Comparison of ENCODE assay signal across 28 mouse cellular contexts in the genomic region with DNA sequence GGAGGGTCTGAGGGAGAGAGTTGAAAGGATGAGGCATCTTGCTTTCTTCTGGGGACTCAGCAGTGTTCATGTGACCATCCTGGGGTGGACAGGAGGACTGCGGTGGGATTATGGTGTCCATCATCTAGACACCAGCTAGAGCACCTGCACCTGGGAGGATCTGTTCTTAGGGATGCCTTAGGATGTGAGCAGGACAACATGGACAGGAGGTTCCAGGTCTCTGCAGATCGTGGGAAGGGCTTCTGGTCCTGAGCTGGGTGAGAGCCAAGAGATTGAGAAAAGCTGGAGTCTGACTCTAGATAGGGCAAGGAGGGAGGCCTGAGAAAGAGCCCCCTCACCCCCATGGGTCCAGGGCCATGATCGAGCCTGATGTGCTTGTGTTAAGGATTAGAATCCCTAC. TPM values are rescaled to one million over a fixed set of nuclear protein-coding genes. Genes with fewer than 3 reads are reported as not detected.
A peak's percentile ranks its signal among the peaks of the same experiment; 100 is the strongest.
DNase-seq lines count a peak whose midpoint lies in the region; ATAC-seq and TF ChIP-seq lines count a peak whose summit lies in the region.
"Not testable (repeated sequence)": the region's sequence is repeated elsewhere in the genome, so short reads cannot be mapped to it uniquely, and the experiment has no call there.
"Had no signal": no experiment of that assay in that cellular context is flagged by ENCODE, and none has a peak within 500 bp of the region (broad histone marks: within the 10 kb centered on the region; RNA-seq: fewer than 3 reads in every experiment).

No protein-coding gene starts in this region.

- H3K4me1 ChIP-seq in embryonic facial prominence, embryonic 10.5 days; hindbrain, embryonic 12.5 days; hindbrain, postnatal 0 days (ENCODE audit: insufficient read depth, low read length); lung, embryonic 16.5 days (replicated peaks; ENCODE audit: control insufficient read depth, insufficient read depth, low read length): not testable (repeated sequence)
- peaks cover 13% of the 10 kb centered on the region for H3K4me1 ChIP-seq in midbrain, embryonic 13.5 days (replicated peaks)
- peaks cover 11% of the 10 kb centered on the region for H3K4me1 ChIP-seq in neural tube, embryonic 15.5 days
- H3K4me1 ChIP-seq in thymus, adult 2 months (replicated peaks; ENCODE audit: control insufficient read depth, insufficient read depth, low read length): peaks cover 15% of the 10 kb centered on the region

- H3K27me3 ChIP-seq in embryonic facial prominence, embryonic 10.5 days (replicated peaks; ENCODE audit: low read depth, poor library complexity, severe bottlenecking): peaks cover 53% of the 10 kb centered on the region
- peaks cover 26% of the 10 kb centered on the region for H3K27me3 ChIP-seq in hindbrain, embryonic 12.5 days
- H3K27me3 ChIP-seq in hindbrain, postnatal 0 days (ENCODE audit: insufficient read depth, low read length); thymus, adult 2 months (ENCODE audit: control insufficient read depth, insufficient read depth, low read length): not testable (repeated sequence)
- H3K27me3 ChIP-seq in lung, embryonic 16.5 days (ENCODE audit: control insufficient read depth, insufficient read depth, low read depth, low read length): peaks cover 12% of the 10 kb centered on the region; the same call in 1 of the 2 replicates
- peaks cover 29% of the 10 kb centered on the region for H3K27me3 ChIP-seq in midbrain, embryonic 13.5 days
- peaks cover 25% of the 10 kb centered on the region for H3K27me3 ChIP-seq in neural tube, embryonic 15.5 days (replicated peaks)

- H3K9ac ChIP-seq in hindbrain, embryonic 12.5 days; hindbrain, postnatal 0 days (replicated peaks; ENCODE audit: low read length); lung, embryonic 16.5 days (ENCODE audit: low read length); midbrain, embryonic 13.5 days (replicated peaks); neural tube, embryonic 15.5 days (replicated peaks): not testable (repeated sequence)

- TF ChIP-seq POLR2A in thymus, adult 2 months (IDR thresholded peaks at IDR 0.05; ENCODE audit: control insufficient read depth, extremely low read depth, insufficient read depth, low read length, poor library complexity): not testable (repeated sequence)

- TF ChIP-seq CTCF in hindbrain, postnatal 0 days (IDR thresholded peaks at IDR 0.05; ENCODE audit: low read depth); thymus, adult 2 months (IDR thresholded peaks at IDR 0.05; ENCODE audit: borderline replicate concordance, control insufficient read depth, extremely low read depth, insufficient read depth, low read length, poor library complexity): not testable (repeated sequence)

- not testable (repeated sequence) for DNase-seq in embryonic facial prominence, embryonic 10.5 days (ENCODE audit: low spot score); hindbrain, postnatal 0 days (ENCODE audit: low spot score); thymus, adult 2 months
- DNase-seq in heart, adult 11 months: peak; percentile 83

- 0 out of 2 replicates have a peak, but pooled peaks have one; percentile 7 for ATAC-seq in hindbrain, embryonic 12.5 days (ENCODE audit: low FRiP score)
- 0 out of 2 replicates have a peak, but pooled peaks have one; percentile 16 for ATAC-seq in hindbrain, postnatal 0 days
- not testable (repeated sequence) for ATAC-seq in lung, embryonic 16.5 days (ENCODE audit: low read depth); neural tube, embryonic 15.5 days (ENCODE audit: low FRiP score)
- ATAC-seq in midbrain, embryonic 13.5 days: peak; percentile 22; the same call in 1 of the 2 replicates

- not testable (repeated sequence) for H3K4me2 ChIP-seq in hindbrain, embryonic 12.5 days (replicated peaks); hindbrain, postnatal 0 days (ENCODE audit: low read depth, low read length); midbrain, embryonic 13.5 days (replicated peaks)
- H3K4me2 ChIP-seq in lung, embryonic 16.5 days (ENCODE audit: low read depth, low read length): peak overlapping the region; percentile 73; the same call in 1 of the 2 replicates
- H3K4me2 ChIP-seq in neural tube, embryonic 15.5 days: peak overlapping the region; percentile 91; the same call in 1 of the 2 replicates

- H3K27ac ChIP-seq in embryonic facial prominence, embryonic 10.5 days (replicated peaks); hindbrain, embryonic 12.5 days; hindbrain, postnatal 0 days; lung, embryonic 16.5 days (ENCODE audit: low read length); midbrain, embryonic 13.5 days; neural tube, embryonic 15.5 days (replicated peaks); thymus, adult 2 months (ENCODE audit: control insufficient read depth, insufficient read depth, low read length): not testable (repeated sequence)

- H3K4me3 ChIP-seq in embryonic facial prominence, embryonic 10.5 days: peak overlapping the region; percentile 58
- H3K4me3 ChIP-seq in hindbrain, embryonic 12.5 days; hindbrain, postnatal 0 days (ENCODE audit: low read length); lung, embryonic 16.5 days (ENCODE audit: low read length); midbrain, embryonic 13.5 days (replicated peaks); neural tube, embryonic 15.5 days (replicated peaks): not testable (repeated sequence)
- H3K4me3 ChIP-seq in thymus, adult 2 months (ENCODE audit: control insufficient read depth, insufficient read depth, low read length): peak overlapping the region; percentile 76; the same call in 1 of the 2 replicates

- WGBS in embryonic facial prominence, embryonic 10.5 days: 60% methylated on average over 3 of the region's 3 CpGs
- 58% methylated on average over 3 of the region's 3 CpGs for WGBS in hindbrain, embryonic 12.5 days
- 63% methylated on average over 3 of the region's 3 CpGs for WGBS in hindbrain, postnatal 0 days
- WGBS in lung, embryonic 16.5 days: 42% methylated on average over 3 of the region's 3 CpGs
- WGBS in midbrain, embryonic 13.5 days: 54% methylated on average over 3 of the region's 3 CpGs
- 66% methylated on average over 3 of the region's 3 CpGs for WGBS in neural tube, embryonic 15.5 days
- 78% methylated on average over 3 of the region's 3 CpGs for WGBS in thymus, adult 2 months

- H3K36me3 ChIP-seq in embryonic facial prominence, embryonic 10.5 days (replicated peaks); hindbrain, embryonic 12.5 days; hindbrain, postnatal 0 days (ENCODE audit: insufficient read depth, low read length); lung, embryonic 16.5 days (ENCODE audit: control insufficient read depth, insufficient read depth, low read length); midbrain, embryonic 13.5 days; neural tube, embryonic 15.5 days; thymus, adult 2 months (ENCODE audit: control insufficient read depth, insufficient read depth, low read length): not testable (repeated sequence)

- H3K9me3 ChIP-seq in embryonic facial prominence, embryonic 10.5 days; hindbrain, embryonic 12.5 days (replicated peaks); hindbrain, postnatal 0 days (ENCODE audit: low read length); lung, embryonic 16.5 days (ENCODE audit: control insufficient read depth, low read length); midbrain, embryonic 13.5 days; neural tube, embryonic 15.5 days (replicated peaks): not testable (repeated sequence)

RNA-seq across cellular contexts. Expression of a gene that starts 11.3 kb away (rescaled TPM):
- polyA plus RNA-seq in embryonic facial prominence, embryonic 10.5 days (2016; fragmentation: Nextera tagmentation; extraction: Ambion mirVana): not detected in 2 replicates
- not detected in 2 replicates for polyA plus RNA-seq in hindbrain, embryonic 12.5 days (2016; fragmentation: Nextera tagmentation; extraction: Ambion mirVana)
- total RNA-seq in hindbrain, postnatal 0 days (2014; rRNA removed): not detected in 2 replicates
- polyA plus RNA-seq in hindbrain, postnatal 0 days (2015; fragmentation: Nextera tagmentation; extraction: Ambion mirVana): not detected in 2 replicates
- polyA plus RNA-seq in lung, embryonic 16.5 days (2015; fragmentation: Nextera tagmentation; extraction: Ambion mirVana): not detected in 2 replicates
- polyA plus RNA-seq in midbrain, embryonic 13.5 days (2015; fragmentation: Nextera tagmentation; extraction: Ambion mirVana): not detected in 2 replicates
- not detected in 2 replicates for polyA plus RNA-seq in neural tube, embryonic 15.5 days (2015; fragmentation: Nextera tagmentation; extraction: Ambion mirVana)
- polyA plus RNA-seq in thymus, adult 2 months (2012; rRNA removed): 1.4 and 1.7 TPM in 2 replicates
- total RNA-seq: adrenal gland, postnatal 10 days; gastrocnemius, adult 18-20 months; gastrocnemius, postnatal 10 days; gastrocnemius, postnatal 36 days; heart, postnatal 14 days; heart, postnatal 4 days had no signal
- polyA plus RNA-seq: C2C12; embryonic facial prominence, embryonic 12.5 days; embryonic facial prominence, embryonic 15.5 days; forebrain, embryonic 13.5 days; forebrain, embryonic 16.5 days; G1E; heart, embryonic 12.5 days; hindbrain, embryonic 11.5 days; intestine, embryonic 14.5 days had no signal

RNA-seq across cellular contexts. Expression of a gene that starts 19.1 kb away (rescaled TPM):
- not detected in 2 replicates for polyA plus RNA-seq in embryonic facial prominence, embryonic 10.5 days (2016; fragmentation: Nextera tagmentation; extraction: Ambion mirVana)
- not detected in 2 replicates for polyA plus RNA-seq in hindbrain, embryonic 12.5 days (2016; fragmentation: Nextera tagmentation; extraction: Ambion mirVana)
- not detected in 2 replicates for total RNA-seq in hindbrain, postnatal 0 days (2014; rRNA removed)
- polyA plus RNA-seq in hindbrain, postnatal 0 days (2015; fragmentation: Nextera tagmentation; extraction: Ambion mirVana): not detected in 2 replicates
- polyA plus RNA-seq in lung, embryonic 16.5 days (2015; fragmentation: Nextera tagmentation; extraction: Ambion mirVana): not detected in 2 replicates
- polyA plus RNA-seq in midbrain, embryonic 13.5 days (2015; fragmentation: Nextera tagmentation; extraction: Ambion mirVana): not detected in 2 replicates
- not detected in 2 replicates for polyA plus RNA-seq in neural tube, embryonic 15.5 days (2015; fragmentation: Nextera tagmentation; extraction: Ambion mirVana)
- polyA plus RNA-seq in thymus, adult 2 months (2012; rRNA removed): 1.7 and 2.4 TPM in 2 replicates
- total RNA-seq: adrenal gland, postnatal 10 days; adrenal gland, postnatal 36 days; gastrocnemius, adult 18-20 months; gastrocnemius, postnatal 10 days; gastrocnemius, postnatal 36 days; granulocyte monocyte progenitor cell, adult 5-6 weeks; heart, postnatal 14 days; heart, postnatal 4 days had no signal
- polyA plus RNA-seq: C2C12; embryonic facial prominence, embryonic 12.5 days; embryonic facial prominence, embryonic 15.5 days; forebrain, embryonic 13.5 days; forebrain, embryonic 16.5 days; G1E; heart, embryonic 12.5 days; hindbrain, embryonic 11.5 days; intestine, embryonic 14.5 days; Patski had no signal

RNA-seq across cellular contexts. Expression of a gene that starts 52.0 kb away (rescaled TPM):
- polyA plus RNA-seq in embryonic facial prominence, embryonic 10.5 days (2016; fragmentation: Nextera tagmentation; extraction: Ambion mirVana): not detected in 2 replicates
- not detected in 2 replicates for polyA plus RNA-seq in hindbrain, embryonic 12.5 days (2016; fragmentation: Nextera tagmentation; extraction: Ambion mirVana)
- not detected in 2 replicates for total RNA-seq in hindbrain, postnatal 0 days (2014; rRNA removed)
- polyA plus RNA-seq in hindbrain, postnatal 0 days (2015; fragmentation: Nextera tagmentation; extraction: Ambion mirVana): not detected in 2 replicates
- not detected in 2 replicates for polyA plus RNA-seq in lung, embryonic 16.5 days (2015; fragmentation: Nextera tagmentation; extraction: Ambion mirVana)
- not detected in 2 replicates for polyA plus RNA-seq in midbrain, embryonic 13.5 days (2015; fragmentation: Nextera tagmentation; extraction: Ambion mirVana)
- 0.22 TPM in 1 of 2 replicates, not detected in the other for polyA plus RNA-seq in neural tube, embryonic 15.5 days (2015; fragmentation: Nextera tagmentation; extraction: Ambion mirVana)
- polyA plus RNA-seq in thymus, adult 2 months (2012; rRNA removed): 0.39 and 0.61 TPM in 2 replicates
- total RNA-seq: G1E; granulocyte monocyte progenitor cell, adult 5-6 weeks had no signal
- polyA plus RNA-seq: CD4-positive, CD25-positive, alpha-beta regulatory T cell, adult 4 months; embryonic facial prominence, embryonic 12.5 days; forebrain, embryonic 13.5 days; G1E; heart, embryonic 12.5 days; hindbrain, embryonic 11.5 days; intestine, embryonic 14.5 days had no signal

RNA-seq across cellular contexts. Expression of a gene that starts 58.2 kb away (rescaled TPM):
- polyA plus RNA-seq in embryonic facial prominence, embryonic 10.5 days (2016; fragmentation: Nextera tagmentation; extraction: Ambion mirVana): 0.11 TPM in 1 of 2 replicates, not detected in the other
- not detected in 2 replicates for polyA plus RNA-seq in hindbrain, embryonic 12.5 days (2016; fragmentation: Nextera tagmentation; extraction: Ambion mirVana)
- not detected in 2 replicates for total RNA-seq in hindbrain, postnatal 0 days (2014; rRNA removed)
- 0.28 and 0.35 TPM in 2 replicates for polyA plus RNA-seq in hindbrain, postnatal 0 days (2015; fragmentation: Nextera tagmentation; extraction: Ambion mirVana)
- 24.5 and 27.5 TPM in 2 replicates for polyA plus RNA-seq in lung, embryonic 16.5 days (2015; fragmentation: Nextera tagmentation; extraction: Ambion mirVana)
- not detected in 2 replicates for polyA plus RNA-seq in midbrain, embryonic 13.5 days (2015; fragmentation: Nextera tagmentation; extraction: Ambion mirVana)
- not detected in 2 replicates for polyA plus RNA-seq in neural tube, embryonic 15.5 days (2015; fragmentation: Nextera tagmentation; extraction: Ambion mirVana)
- 20.1 and 20.8 TPM in 2 replicates for polyA plus RNA-seq in thymus, adult 2 months (2012; rRNA removed)
- total RNA-seq: adrenal gland, postnatal 36 days; G1E; gastrocnemius, adult 18-20 months; gastrocnemius, postnatal 10 days; gastrocnemius, postnatal 36 days; granulocyte monocyte progenitor cell, adult 5-6 weeks; heart, adult 8-10 months; heart, postnatal 14 days; heart, postnatal 4 days had no signal
- polyA plus RNA-seq: C2C12; embryonic facial prominence, embryonic 12.5 days; embryonic facial prominence, embryonic 15.5 days; forebrain, embryonic 13.5 days; forebrain, embryonic 16.5 days; G1E; heart, embryonic 12.5 days; hindbrain, embryonic 11.5 days; intestine, embryonic 14.5 days; Patski had no signal
